Mouse (Mus musculus) olfactory bulb, adult 2 months (tissue): ENCODE measurements around the gene Faf1.

Experiments
- CTCF ChIP-seq: fragments of 200-500 bp; IDR thresholded peaks from 2 replicates; pipeline ENCODE4 v1.5.1; 2012; ENCODE audit warnings: low read depth, mild to moderate bottlenecking, low read length, moderate library complexity; ENCODE audit not compliant: insufficient read depth
- POLR2A ChIP-seq: fragments of 200-500 bp; IDR thresholded peaks from 2 replicates; pipeline ENCODE4 v1.6.1; 2012; ENCODE audit warnings: mild to moderate bottlenecking, low read depth, low read length, moderate library complexity; ENCODE audit not compliant: insufficient read depth

DNA sequence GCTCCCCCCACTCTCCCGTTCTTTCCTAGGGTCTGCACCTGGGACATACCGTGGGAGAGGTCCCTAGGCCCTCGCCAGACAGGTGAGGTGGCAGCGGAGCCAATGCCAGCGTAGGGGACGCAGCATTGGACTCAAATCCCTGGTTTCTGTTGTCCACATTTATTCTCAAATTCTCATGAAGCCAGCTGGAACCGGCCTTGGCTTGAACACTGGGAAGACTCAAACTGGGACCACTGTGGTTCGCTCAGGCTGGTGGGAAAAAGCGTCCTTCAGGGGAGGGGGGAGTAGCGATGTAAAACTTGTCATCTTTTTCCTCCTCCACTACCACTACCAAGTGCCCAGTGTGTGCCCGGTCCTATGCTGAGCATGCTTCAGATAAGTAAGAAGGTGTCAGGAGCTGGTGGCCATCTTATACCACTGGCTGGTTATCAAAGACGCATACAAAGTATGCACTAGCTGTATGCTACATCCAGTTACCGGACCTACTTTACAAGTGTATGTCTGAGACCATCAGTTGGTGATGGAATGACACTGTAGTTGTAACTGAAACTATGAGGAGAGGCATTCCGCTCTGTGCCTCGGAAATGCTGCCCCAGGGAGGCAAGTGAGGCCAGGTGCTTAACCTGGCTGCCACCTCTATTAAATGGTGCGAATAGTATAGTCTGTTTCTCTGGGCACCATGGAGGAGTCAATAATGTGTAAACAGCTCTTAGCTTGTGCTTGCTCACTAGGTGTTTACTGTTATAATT, 309.2 kb downstream of the Faf1 start:
- TF ChIP-seq CTCF (no peak), POLR2A (no peak)
